Mouse (Mus musculus) small intestine, adult 2 months (tissue): ENCODE measurements at regions not wholly inside any gene's neighbourhood (a gene's known extent, or its start where the extent isn't known, plus 50 kb on each side); places are given as distances from the start of the nearest gene placed in this dataset.

Source experiments
- H3K27ac ChIP-seq: fragments of 200-500 bp; 2 replicates; pipeline ENCODE4 v1.5.1; 2012; ENCODE audit warnings: low read depth, low read length, control low read depth, inconsistent platforms; ENCODE audit not compliant: insufficient read depth
- H3K27me3 ChIP-seq: fragments of 200-500 bp; 2 replicates; pipeline ENCODE4 v1.6.1; 2012; ENCODE audit warnings: mild to moderate bottlenecking, moderate library complexity, low read length, inconsistent platforms; ENCODE audit not compliant: control insufficient read depth, insufficient read depth
- H3K36me3 ChIP-seq: fragments of 200-500 bp; 2 replicates; pipeline ENCODE4 v1.6.1; 2012; ENCODE audit warnings: mild to moderate bottlenecking, low read length, control low read depth, inconsistent platforms; ENCODE audit not compliant: control insufficient read depth, insufficient read depth
- H3K4me1 ChIP-seq: fragments of 200-500 bp; 2 replicates; pipeline ENCODE4 v1.6.1; 2012; ENCODE audit warnings: low read length, inconsistent platforms, mixed read lengths; ENCODE audit not compliant: control insufficient read depth, insufficient read depth, insufficient read length
- H3K4me3 ChIP-seq: fragments of 200-500 bp; 2 replicates; pipeline ENCODE4 v1.5.1; 2012; ENCODE audit warnings: low read depth, mild to moderate bottlenecking, control low read depth, inconsistent platforms, low read length, moderate library complexity
- CTCF ChIP-seq: fragments of 200-500 bp; IDR thresholded peaks from 2 replicates; pipeline ENCODE4 v1.5.1; 2012; ENCODE audit warnings: low read depth, mild to moderate bottlenecking, control low read depth, inconsistent platforms, low read length, moderate library complexity, mixed read lengths; ENCODE audit not compliant: insufficient replicate concordance, insufficient read length; ENCODE audit errors: extremely low read depth
- POLR2A ChIP-seq: fragments of 200-500 bp; IDR thresholded peaks from 2 replicates; pipeline ENCODE4 v1.6.1; 2012; ENCODE audit warnings: low read depth, mild to moderate bottlenecking, control low read depth, inconsistent platforms, low read length, moderate library complexity
- WGBS: fragments of 180-500 bp; shearing (Covaris S2); methylation state at CpG from one replicate; pipeline ENCODE4 v1.1.7; 2018; 5-methylcytosine and 5-hydroxymethylcytosine counted together

DNA sequence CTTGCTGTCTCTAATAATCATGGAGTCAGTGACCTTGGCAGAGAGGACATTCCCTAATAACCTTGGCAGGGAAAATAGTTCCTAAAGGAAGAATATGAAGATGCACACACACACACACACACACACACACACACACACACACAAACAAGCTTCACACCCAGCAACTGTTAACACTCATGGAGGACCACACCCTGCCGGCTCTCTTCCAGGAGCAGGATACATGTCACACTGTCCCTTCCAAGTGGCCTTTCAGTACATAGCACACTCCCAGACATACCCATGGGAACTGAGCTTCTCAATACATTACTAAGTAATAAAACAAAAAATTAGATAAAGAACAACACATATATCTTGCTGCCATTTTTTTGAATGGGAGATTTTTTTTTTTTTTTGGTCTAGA, 170.5 kb upstream of the Mkln1 start:
- no peaks in the 10 kb centered on the region for H3K27me3 ChIP-seq
- no peaks in the 10 kb centered on the region; the same call in 1 of the 2 replicates for H3K4me1 ChIP-seq
- WGBS, result 53% methylated on average over 1 of the region's 1 CpGs
- no peak overlapping the region for H3K27ac ChIP-seq
- no peaks in the 10 kb centered on the region for H3K36me3 ChIP-seq
- no peak for TF ChIP-seq CTCF
- TF ChIP-seq POLR2A, result no peak
- no peak overlapping the region for H3K4me3 ChIP-seq

DNA sequence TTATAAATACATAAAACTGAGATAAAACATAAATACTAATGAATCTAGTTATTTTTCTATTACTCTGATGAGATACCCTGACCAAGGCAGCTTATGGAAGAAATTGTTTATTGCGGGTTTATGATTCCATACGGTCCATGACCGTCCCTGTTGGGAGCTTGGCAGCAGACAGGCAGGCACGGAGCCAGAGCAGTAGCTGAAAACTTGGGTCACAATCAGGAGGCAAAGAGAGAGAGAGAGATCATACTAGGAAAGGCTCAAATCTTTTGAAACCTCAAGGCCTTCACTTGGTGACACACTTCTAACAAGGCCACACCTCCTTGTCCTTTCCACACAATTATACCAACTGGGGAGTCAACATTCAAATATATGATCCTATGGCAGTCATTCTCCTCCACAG, 166.7 kb upstream of the Mkln1 start:
- no peak overlapping the region for H3K27ac ChIP-seq
- 61% methylated on average over 4 of the region's 4 CpGs for WGBS
- no peak overlapping the region for H3K4me3 ChIP-seq
- no peaks in the 10 kb centered on the region for H3K36me3 ChIP-seq
- H3K27me3 ChIP-seq, result no peaks in the 10 kb centered on the region
- H3K4me1 ChIP-seq, result no peaks in the 10 kb centered on the region
- TF ChIP-seq POLR2A, result no peak
- TF ChIP-seq CTCF, result no peak

DNA sequence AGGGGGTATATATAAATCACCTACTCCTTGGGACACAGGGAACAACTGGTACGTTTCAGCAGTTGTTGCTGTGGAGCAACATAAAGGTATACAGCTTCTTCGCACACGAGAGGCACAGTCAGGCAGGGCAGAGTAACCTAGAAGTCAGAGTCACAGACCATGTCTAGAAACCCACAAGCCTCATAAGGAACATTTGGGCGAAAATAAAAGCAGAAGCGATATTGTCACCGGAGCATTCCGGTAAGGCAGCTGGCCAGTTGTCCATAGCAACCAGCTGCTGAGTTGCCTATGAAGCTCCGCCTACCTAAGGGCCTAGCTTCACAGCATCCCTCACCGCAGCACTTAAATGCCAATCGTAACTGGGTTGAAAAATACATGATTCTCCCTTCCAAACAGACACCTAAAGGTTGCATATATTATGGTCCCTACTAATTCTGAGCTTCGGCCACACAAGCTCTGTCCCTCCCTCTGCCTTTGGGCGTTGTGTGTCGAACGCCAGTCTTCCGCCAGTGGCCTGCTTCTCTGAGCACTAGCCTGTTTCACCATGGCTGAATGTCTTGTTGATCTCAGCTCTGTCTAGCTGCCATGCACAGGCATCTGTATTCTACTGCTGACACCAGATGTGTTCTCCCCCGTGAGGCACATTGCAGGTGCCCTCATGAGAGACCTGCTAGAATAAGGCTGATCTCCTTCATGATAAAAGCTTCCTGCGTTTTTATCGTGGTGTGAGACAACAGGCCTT, 165.1 kb upstream of the Mkln1 start:
- Histone ChIP-seq H3K4me3 (no peak overlapping the region), H3K27me3 (no peaks in the 10 kb centered on the region), H3K4me1 (no peaks in the 10 kb centered on the region), H3K27ac (no peak overlapping the region), H3K36me3 (no peaks in the 10 kb centered on the region)
- 55% methylated on average over 18 of the region's 18 CpGs for WGBS
- TF ChIP-seq POLR2A (no peak), CTCF (no peak)

DNA sequence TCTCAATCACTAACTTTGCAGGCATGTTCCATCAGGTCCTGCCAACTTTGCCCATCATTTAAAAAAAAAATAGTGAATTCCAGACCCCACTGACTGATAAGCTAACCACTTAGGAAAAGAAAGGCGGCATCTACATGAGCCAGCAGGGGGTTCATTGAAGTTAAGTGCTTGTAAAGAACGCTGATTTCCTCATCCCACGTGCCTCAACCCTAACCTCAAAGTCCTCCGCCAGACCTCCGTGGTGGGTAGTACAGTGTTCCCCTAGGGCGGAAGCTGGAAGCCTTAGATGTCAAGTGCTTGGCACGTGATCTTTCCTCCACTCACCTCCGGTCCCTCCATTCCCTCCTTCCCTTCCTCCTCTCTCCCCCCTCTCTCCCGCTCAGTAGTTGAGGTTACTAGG, 158.5 kb upstream of the Mkln1 start:
- Histone ChIP-seq H3K27ac (no peak overlapping the region), H3K4me3 (no peak overlapping the region), H3K36me3 (no peaks in the 10 kb centered on the region), H3K27me3 (no peaks in the 10 kb centered on the region), H3K4me1 (no peaks in the 10 kb centered on the region)
- 15% methylated on average over 9 of the region's 9 CpGs for WGBS
- no peak for TF ChIP-seq CTCF
- TF ChIP-seq POLR2A, result no peak

DNA sequence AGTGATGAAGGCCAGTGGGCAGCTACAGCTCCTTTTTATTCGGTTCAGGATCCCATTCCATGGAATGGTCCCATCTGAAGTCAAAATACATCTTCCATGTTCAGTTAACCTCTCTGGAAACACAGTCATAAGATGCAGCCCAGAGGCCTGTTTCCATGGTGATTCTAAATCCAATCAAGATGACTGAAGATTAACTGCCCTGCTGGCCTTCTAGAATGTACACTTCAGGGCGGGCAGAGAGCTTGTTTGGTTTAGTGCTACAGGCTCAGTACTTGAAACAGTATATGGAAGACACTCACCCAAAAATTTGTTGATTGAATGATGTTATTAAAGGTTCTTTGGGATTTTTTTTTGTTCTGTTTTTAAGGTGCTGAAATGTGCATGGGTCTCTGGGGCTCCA, 148.0 kb upstream of the Mkln1 start:
- H3K36me3 ChIP-seq, result no peaks in the 10 kb centered on the region
- no peak overlapping the region for H3K4me3 ChIP-seq
- WGBS, result 53% methylated on average over 2 of the region's 2 CpGs
- TF ChIP-seq POLR2A (no peak), CTCF (no peak)
- no peak overlapping the region for H3K27ac ChIP-seq
- no peaks in the 10 kb centered on the region for H3K27me3 ChIP-seq
- no peaks in the 10 kb centered on the region for H3K4me1 ChIP-seq

DNA sequence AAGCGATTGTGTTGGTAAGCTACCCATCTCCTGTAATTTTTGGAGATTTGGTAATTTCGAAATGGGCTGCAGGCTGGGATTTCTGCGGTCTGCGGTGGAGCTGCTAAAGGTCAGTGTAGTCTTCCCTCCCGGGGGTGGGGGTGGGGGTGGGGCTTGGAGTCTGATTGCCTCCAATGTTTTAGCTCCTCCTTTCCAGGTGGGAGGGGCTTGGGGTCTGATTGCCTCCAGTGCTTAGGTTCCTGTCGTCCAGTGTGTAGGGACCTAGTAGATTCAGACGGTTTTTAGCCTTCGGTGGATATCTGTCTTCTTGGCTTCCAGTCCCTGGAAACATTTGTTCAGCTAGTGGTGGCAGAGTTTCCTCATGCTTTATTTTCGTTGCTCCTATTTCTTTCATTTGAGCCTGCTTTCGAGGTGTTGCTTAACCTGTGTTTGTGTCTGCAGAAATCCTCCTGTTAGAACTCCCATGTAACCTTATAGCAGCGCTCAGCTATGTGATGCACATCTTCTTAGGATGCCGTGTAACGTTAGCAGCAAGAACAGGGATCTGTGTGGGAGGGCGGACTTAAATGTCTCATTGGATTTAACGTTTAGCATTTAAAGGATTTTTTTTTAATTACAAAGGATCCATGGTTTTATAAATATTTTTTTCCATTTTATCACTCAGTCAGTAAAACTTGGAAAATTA, 145.1 kb upstream of the Mkln1 start:
- H3K36me3 ChIP-seq, result no peaks in the 10 kb centered on the region
- H3K4me1 ChIP-seq, result no peaks in the 10 kb centered on the region
- TF ChIP-seq POLR2A (no peak), CTCF (no peak)
- WGBS, result 20% methylated on average over 15 of the region's 15 CpGs
- no peak overlapping the region for H3K4me3 ChIP-seq
- no peaks in the 10 kb centered on the region for H3K27me3 ChIP-seq
- H3K27ac ChIP-seq, result no peak overlapping the region

DNA sequence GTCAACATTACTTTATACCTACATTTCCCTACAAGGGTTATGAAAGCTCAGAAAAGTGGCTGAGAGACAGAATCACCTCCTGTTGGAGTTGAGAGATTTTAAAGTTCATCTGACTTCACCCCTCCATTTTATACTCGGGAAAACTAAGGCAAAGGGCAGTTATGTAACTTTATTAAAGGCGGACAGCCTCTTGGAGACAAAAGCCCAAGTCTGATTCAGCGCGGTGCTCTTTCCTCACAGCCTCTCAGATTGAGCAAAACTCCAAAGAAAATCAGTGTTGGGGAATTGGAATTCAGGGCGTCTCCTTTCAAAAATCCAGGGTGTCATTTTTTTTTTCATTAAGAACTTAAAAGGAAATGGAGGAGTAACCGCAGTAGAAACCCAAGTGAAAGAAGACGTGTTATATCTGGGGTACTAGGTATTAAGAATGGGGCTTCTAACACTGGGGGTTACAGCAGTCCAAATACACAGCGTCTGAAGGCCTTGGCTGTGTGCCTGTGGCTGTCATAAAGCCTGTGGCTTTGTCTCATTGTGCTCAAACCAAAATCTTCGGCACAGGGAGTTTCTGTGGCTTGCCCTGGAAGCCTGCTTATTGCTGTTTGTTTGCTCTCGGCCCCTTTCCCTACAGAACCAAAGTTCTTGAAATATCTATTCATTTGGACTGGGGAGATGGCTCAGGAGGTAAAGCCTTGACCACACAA, 137.7 kb upstream of the Mkln1 start:
- Histone ChIP-seq H3K27ac (no peak overlapping the region), H3K4me3 (no peak overlapping the region), H3K36me3 (no peaks in the 10 kb centered on the region), H3K4me1 (no peaks in the 10 kb centered on the region), H3K27me3 (no peaks in the 10 kb centered on the region)
- 72% methylated on average over 10 of the region's 10 CpGs for WGBS
- TF ChIP-seq POLR2A (no peak), CTCF (no peak)
